Mouse (Mus musculus) brain, embryonic 18.5 days (tissue): Measurements from ENCODE around the gene Sh3kbp1.

ENCODE experiments used
- DNase-seq: peaks from one replicate; pipeline ENCODE4 v3.0.0-alpha.2; 2012; ENCODE audit warnings: low read depth, low spot score

Sh3kbp1 gene

GRCm38 (mm10) chrX:159744035-159744434 lies 117.0 kb downstream of the Sh3kbp1 start:
- DNase-seq, result no peak

GRCm38 (mm10) chrX:159744620-159745019 lies 117.5 kb downstream of the Sh3kbp1 start:
- DNase-seq, result no peak

GRCm38 (mm10) chrX:159751834-159752233 lies 124.8 kb downstream of the Sh3kbp1 start:
- DNase-seq, result no peak

- no peak for DNase-seq
Measured at GRCm38 (mm10) chrX:159756261-159756660, 129.2 kb downstream of the Sh3kbp1 start.

- no peak for DNase-seq
Measured at GRCm38 (mm10) chrX:159756901-159757821, 130.1 kb downstream of the Sh3kbp1 start.

GRCm38 (mm10) chrX:159757854-159758540 lies 130.9 kb downstream of the Sh3kbp1 start:
- DNase-seq, result no peak

- no peak for DNase-seq
Measured at GRCm38 (mm10) chrX:159763801-159764200, 136.7 kb downstream of the Sh3kbp1 start.

- DNase-seq, result no peak
Measured at GRCm38 (mm10) chrX:159765850-159766249, 138.8 kb downstream of the Sh3kbp1 start.

- no peak for DNase-seq
Measured at GRCm38 (mm10) chrX:159769005-159769404, 141.9 kb downstream of the Sh3kbp1 start.

GRCm38 (mm10) chrX:159769773-159770172 lies 142.7 kb downstream of the Sh3kbp1 start:
- DNase-seq, result no peak

- no peak for DNase-seq
Measured at GRCm38 (mm10) chrX:159772137-159772536, 145.1 kb downstream of the Sh3kbp1 start.

GRCm38 (mm10) chrX:159775042-159775441 lies 148.0 kb downstream of the Sh3kbp1 start:
- no peak for DNase-seq

- DNase-seq, result no peak
Measured at GRCm38 (mm10) chrX:159778787-159779186, 151.7 kb downstream of the Sh3kbp1 start.

- no peak for DNase-seq
Measured at GRCm38 (mm10) chrX:159790516-159790915, 163.4 kb downstream of the Sh3kbp1 start.

GRCm38 (mm10) chrX:159795603-159796002 lies 168.5 kb downstream of the Sh3kbp1 start:
- DNase-seq, result no peak

- DNase-seq, result no peak
Measured at GRCm38 (mm10) chrX:159804371-159804770, 177.3 kb downstream of the Sh3kbp1 start.

- DNase-seq, result no peak
Measured at GRCm38 (mm10) chrX:159809510-159809909, 182.4 kb downstream of the Sh3kbp1 start.

GRCm38 (mm10) chrX:159810469-159810868 lies 183.4 kb downstream of the Sh3kbp1 start:
- no peak for DNase-seq

GRCm38 (mm10) chrX:159817508-159817907 lies 190.4 kb downstream of the Sh3kbp1 start:
- no peak for DNase-seq

GRCm38 (mm10) chrX:159828135-159828534 lies 201.1 kb downstream of the Sh3kbp1 start:
- DNase-seq, result no peak

- DNase-seq, result peak; percentile 37
Measured at GRCm38 (mm10) chrX:159829192-159829852, 202.2 kb downstream of the Sh3kbp1 start.

GRCm38 (mm10) chrX:159831176-159831575 lies 204.1 kb downstream of the Sh3kbp1 start:
- no peak for DNase-seq
